Mouse (Mus musculus) hindbrain, embryonic 13.5 days (tissue): Measurements from ENCODE around the gene Nfe2l2. TPM values are rescaled to one million over a fixed set of nuclear protein-coding genes. Genes with fewer than 3 reads are reported as not detected.
"Not testable (repeated sequence)": the region's sequence is repeated elsewhere in the genome, so short reads cannot be mapped to it uniquely, and the experiment has no call there.

Source experiments
- ATAC-seq: fragments of 200-750 bp; cut with Nextera tagmentation; 2 replicates; pipeline ENCODE4 v1.8.0; 2017; ENCODE audit warnings: moderate TSS enrichment; ENCODE audit not compliant: low FRiP score
- H3K27ac ChIP-seq: fragments of 300-500 bp; sonication (generic); 2 replicates; pipeline ENCODE4 v1.5.1; 2015; ENCODE audit warnings: inconsistent platforms, mild to moderate bottlenecking, moderate library complexity
- H3K27me3 ChIP-seq: fragments of 300-500 bp; sonication (generic); 2 replicates; pipeline ENCODE4 v1.6.1; 2015; ENCODE audit warnings: mild to moderate bottlenecking, inconsistent platforms
- H3K36me3 ChIP-seq: fragments of 300-500 bp; sonication (generic); 2 replicates; pipeline ENCODE4 v1.6.1; 2015; ENCODE audit warnings: mild to moderate bottlenecking, inconsistent platforms
- H3K4me1 ChIP-seq: fragments of 300-500 bp; sonication (generic); replicated peaks from 2 replicates; pipeline ENCODE4 v1.6.1; 2015; ENCODE audit warnings: inconsistent platforms
- H3K4me2 ChIP-seq: fragments of 300-500 bp; sonication (generic); 2 replicates; pipeline ENCODE4 v1.6.1; 2015; ENCODE audit warnings: inconsistent platforms, mild to moderate bottlenecking, moderate library complexity
- H3K4me3 ChIP-seq: fragments of 300-500 bp; sonication (generic); 2 replicates; pipeline ENCODE4 v1.5.1; 2015; ENCODE audit warnings: mild to moderate bottlenecking, inconsistent platforms
- H3K9ac ChIP-seq: fragments of 300-500 bp; sonication (generic); 2 replicates; pipeline ENCODE4 v1.6.1; 2015; ENCODE audit warnings: mild to moderate bottlenecking, inconsistent platforms
- H3K9me3 ChIP-seq: fragments of 300-500 bp; sonication (generic); 2 replicates; pipeline ENCODE4 v1.6.1; 2016; ENCODE audit warnings: inconsistent platforms
- WGBS: fragments of 180-500 bp; shearing (Covaris S2); methylation state at CpG from one replicate; pipeline ENCODE4 v1.1.7; 2015; 5-methylcytosine and 5-hydroxymethylcytosine counted together
- polyA plus RNA-seq: library from polyadenylated mRNA; unstranded; fragments of >200 nt; fragmentation: Nextera tagmentation; extraction: Ambion mirVana; gene quantifications from 2 replicates; pipeline ENCODE4 v1.2.1, GENCODE M21; 2015

Gene Nfe2l2
- polyA plus RNA-seq, 1 experiment from 2014 or later: 13.6 TPM

- Histone ChIP-seq H3K4me2 (no peak overlapping the region), H3K9me3 (no peaks in the 10 kb centered on the region), H3K36me3 (no peaks in the 10 kb centered on the region), H3K27ac (no peak overlapping the region), H3K4me3 (no peak overlapping the region), H3K27me3 (no peaks in the 10 kb centered on the region), H3K9ac (no peak overlapping the region), H3K4me1 (peaks cover 12% of the 10 kb centered on the region)
- WGBS: 93% methylated on average over 1 of the region's 1 CpGs
- ATAC-seq: no peak
These were observed 49.8 kb downstream of the Nfe2l2 start for GRCm38 (mm10) chr2:75654679-75655078.

GRCm38 (mm10) chr2:75653150-75653549 is 51.3 kb downstream of the Nfe2l2 start:
- H3K9me3 ChIP-seq: no peaks in the 10 kb centered on the region
- no peak overlapping the region for H3K27ac ChIP-seq
- H3K4me1 ChIP-seq: peaks cover 11% of the 10 kb centered on the region
- no peak overlapping the region for H3K4me3 ChIP-seq
- H3K27me3 ChIP-seq: no peaks in the 10 kb centered on the region
- H3K36me3 ChIP-seq: no peaks in the 10 kb centered on the region
- H3K9ac ChIP-seq: no peak overlapping the region
- no peak for ATAC-seq
- no peak overlapping the region for H3K4me2 ChIP-seq

- H3K4me2 ChIP-seq: no peak overlapping the region
- H3K4me3 ChIP-seq: no peak overlapping the region
- no peak overlapping the region for H3K9ac ChIP-seq
- H3K36me3 ChIP-seq: no peaks in the 10 kb centered on the region
- no peak overlapping the region for H3K27ac ChIP-seq
- H3K4me1 ChIP-seq: no peaks in the 10 kb centered on the region
- no peaks in the 10 kb centered on the region for H3K9me3 ChIP-seq
- no peak for ATAC-seq
- H3K27me3 ChIP-seq: no peaks in the 10 kb centered on the region
- 94% methylated on average over 1 of the region's 1 CpGs for WGBS
These were observed 54.0 kb downstream of the Nfe2l2 start for GRCm38 (mm10) chr2:75650437-75650836.

- H3K27ac ChIP-seq: no peak overlapping the region
- no peaks in the 10 kb centered on the region for H3K36me3 ChIP-seq
- ATAC-seq: no peak
- WGBS: 92% methylated on average over 12 of the region's 12 CpGs
- no peak overlapping the region for H3K4me3 ChIP-seq
- H3K27me3 ChIP-seq: no peaks in the 10 kb centered on the region
- H3K4me1 ChIP-seq: no peaks in the 10 kb centered on the region
- no peak overlapping the region for H3K9ac ChIP-seq
- H3K4me2 ChIP-seq: no peak overlapping the region
- no peaks in the 10 kb centered on the region for H3K9me3 ChIP-seq
These were observed 59.2 kb downstream of the Nfe2l2 start for GRCm38 (mm10) chr2:75645251-75645650.

GRCm38 (mm10) chr2:75643950-75644349 is 60.5 kb downstream of the Nfe2l2 start:
- no peaks in the 10 kb centered on the region for H3K9me3 ChIP-seq
- 91% methylated on average over 6 of the region's 6 CpGs for WGBS
- no peak overlapping the region for H3K4me3 ChIP-seq
- H3K36me3 ChIP-seq: no peaks in the 10 kb centered on the region
- no peaks in the 10 kb centered on the region for H3K4me1 ChIP-seq
- H3K4me2 ChIP-seq: no peak overlapping the region
- H3K27me3 ChIP-seq: no peaks in the 10 kb centered on the region
- no peak for ATAC-seq
- H3K9ac ChIP-seq: no peak overlapping the region
- no peak overlapping the region for H3K27ac ChIP-seq

GRCm38 (mm10) chr2:75642795-75643550 is 61.5 kb downstream of the Nfe2l2 start:
- 91% methylated on average over 8 of the region's 8 CpGs for WGBS
- Histone ChIP-seq H3K9ac (no peak overlapping the region), H3K27me3 (no peaks in the 10 kb centered on the region), H3K4me2 (no peak overlapping the region), H3K4me3 (no peak overlapping the region), H3K9me3 (no peaks in the 10 kb centered on the region), H3K36me3 (no peaks in the 10 kb centered on the region), H3K27ac (no peak overlapping the region), H3K4me1 (no peaks in the 10 kb centered on the region)
- ATAC-seq: no peak

GRCm38 (mm10) chr2:75642312-75642711 is 62.1 kb downstream of the Nfe2l2 start:
- 95% methylated on average over 4 of the region's 4 CpGs for WGBS
- H3K9ac ChIP-seq, H3K27me3 ChIP-seq, H3K4me3 ChIP-seq, H3K36me3 ChIP-seq, H3K27ac ChIP-seq, H3K4me2 ChIP-seq, H3K4me1 ChIP-seq, H3K9me3 ChIP-seq, ATAC-seq: not testable (repeated sequence)

GRCm38 (mm10) chr2:75639535-75639934 is 64.9 kb downstream of the Nfe2l2 start:
- H3K27me3 ChIP-seq, H3K4me2 ChIP-seq, ATAC-seq, H3K9me3 ChIP-seq, H3K4me1 ChIP-seq, H3K9ac ChIP-seq, H3K4me3 ChIP-seq, H3K36me3 ChIP-seq, H3K27ac ChIP-seq: not testable (repeated sequence)
- WGBS: 75% methylated on average over 11 of the region's 12 CpGs

GRCm38 (mm10) chr2:75637822-75638221 is 66.6 kb downstream of the Nfe2l2 start:
- H3K4me3 ChIP-seq, ATAC-seq, H3K4me2 ChIP-seq, H3K9me3 ChIP-seq, H3K4me1 ChIP-seq, H3K9ac ChIP-seq, H3K27ac ChIP-seq, H3K27me3 ChIP-seq, H3K36me3 ChIP-seq: not testable (repeated sequence)
- WGBS: 92% methylated on average over 6 of the region's 6 CpGs

GRCm38 (mm10) chr2:75637361-75637760 is 67.1 kb downstream of the Nfe2l2 start:
- Histone ChIP-seq H3K4me3 (no peak overlapping the region), H3K27ac (no peak overlapping the region), H3K4me1 (no peaks in the 10 kb centered on the region), H3K36me3 (no peaks in the 10 kb centered on the region), H3K4me2 (no peak overlapping the region), H3K27me3 (no peaks in the 10 kb centered on the region), H3K9ac (no peak overlapping the region), H3K9me3 (no peaks in the 10 kb centered on the region)
- no peak for ATAC-seq

- not testable (repeated sequence) for ATAC-seq, H3K9me3 ChIP-seq, H3K9ac ChIP-seq, H3K27ac ChIP-seq, H3K4me1 ChIP-seq, H3K4me3 ChIP-seq, H3K36me3 ChIP-seq, H3K4me2 ChIP-seq, H3K27me3 ChIP-seq
- 87% methylated on average over 2 of the region's 2 CpGs for WGBS
These were observed 67.5 kb downstream of the Nfe2l2 start for GRCm38 (mm10) chr2:75637055-75637304.

- Histone ChIP-seq H3K27me3 (no peaks in the 10 kb centered on the region), H3K4me2 (no peak overlapping the region), H3K36me3 (no peaks in the 10 kb centered on the region), H3K4me1 (no peaks in the 10 kb centered on the region), H3K4me3 (no peak overlapping the region), H3K9ac (no peak overlapping the region), H3K27ac (no peak overlapping the region), H3K9me3 (no peaks in the 10 kb centered on the region)
- WGBS: 75% methylated on average over 6 of the region's 6 CpGs
- ATAC-seq: no peak
These were observed 68.0 kb downstream of the Nfe2l2 start for GRCm38 (mm10) chr2:75636261-75637054.

- H3K36me3 ChIP-seq, H3K9me3 ChIP-seq, H3K4me3 ChIP-seq, H3K27ac ChIP-seq, H3K27me3 ChIP-seq, H3K4me2 ChIP-seq, H3K9ac ChIP-seq, H3K4me1 ChIP-seq, ATAC-seq: not testable (repeated sequence)
- 96% methylated on average over 14 of the region's 14 CpGs for WGBS
These were observed 70.0 kb downstream of the Nfe2l2 start for GRCm38 (mm10) chr2:75634431-75634830.
